Mouse (Mus musculus) CH12.LX (cell line): ENCODE data around the gene A630001G21Rik.

Source experiments
- CTCF ChIP-seq, 2 experiments: IDR thresholded peaks in 1 of 2; conservative IDR thresholded peaks in 1 of 2; 2 replicates each; pipeline ENCODE4 v1.5.1; 2011 to 2012; ENCODE audit warnings: low read depth in 2 of 2, low read length in 2 of 2, improper control_type of control experiment in 1 of 2, inconsistent platforms in 1 of 2, mild to moderate bottlenecking in 1 of 2, moderate library complexity in 1 of 2
- E2F4 ChIP-seq: IDR thresholded peaks from 2 replicates; pipeline ENCODE4 v1.6.1; 2011; ENCODE audit warnings: low read depth, low read length, improper control_type of control experiment; ENCODE audit not compliant: insufficient replicate concordance

DNA sequence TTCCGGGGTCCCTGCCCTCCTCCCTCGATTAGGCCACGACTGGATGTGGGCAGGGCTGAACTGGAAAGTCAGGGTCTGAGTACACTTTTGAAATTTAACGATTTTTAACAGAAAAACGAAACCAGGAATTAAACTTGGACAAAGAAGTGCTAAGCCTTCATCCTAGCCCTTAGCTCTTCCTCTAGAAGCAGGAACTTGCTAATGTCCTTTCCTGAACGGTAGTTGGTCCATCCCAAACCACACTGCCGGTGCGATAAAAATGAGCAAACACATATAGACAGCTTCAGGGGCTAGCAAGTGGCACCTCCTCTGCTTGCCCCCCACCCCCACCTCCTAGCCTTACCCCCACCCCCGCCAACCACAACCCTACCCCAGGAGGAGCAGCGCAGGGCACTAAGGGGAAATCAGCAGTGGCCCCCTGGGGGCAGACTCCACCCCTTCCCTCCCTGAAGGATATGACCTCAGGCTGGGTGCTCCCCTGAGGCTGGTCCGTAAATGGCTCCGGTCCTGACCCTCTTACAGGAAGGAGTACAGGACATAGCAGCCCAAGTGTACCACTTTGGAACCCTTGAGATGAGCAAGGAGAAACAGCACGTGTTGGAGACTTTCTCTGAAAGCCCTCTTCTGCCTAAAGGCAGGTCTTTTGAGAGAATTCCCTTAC is 42.9 kb downstream of the A630001G21Rik start:
- TF ChIP-seq CTCF (conservative IDR thresholded peaks at IDR 0.05 in 1 of 2, IDR thresholded peaks at IDR 0.05 in 1 of 2; ENCODE audit: low read depth in 2 of 2, low read length in 2 of 2): no peak
- no peak for TF ChIP-seq E2F4
